Mouse (Mus musculus): ENCODE results near the gene Igfn1.

Igfn1 gene

GRCm38 (mm10) chr1:135929876-135930275, 76.3 kb downstream of the Igfn1 start:
- DNase-seq (ENCODE audit: low spot score): no peak

- DNase-seq (ENCODE audit: low spot score): no peak
Observed at GRCm38 (mm10) chr1:135925848-135926247, 80.3 kb downstream of the Igfn1 start.

GRCm38 (mm10) chr1:135924377-135924994, 81.7 kb downstream of the Igfn1 start:
- DNase-seq (ENCODE audit: low spot score): no peak

- no peak for DNase-seq (ENCODE audit: low spot score)
Observed at GRCm38 (mm10) chr1:135923229-135923628, 82.9 kb downstream of the Igfn1 start.

- DNase-seq (ENCODE audit: low spot score): no peak
Observed at GRCm38 (mm10) chr1:135918644-135919407, 87.3 kb downstream of the Igfn1 start, which contains the start of gene Pkp1. TSS of gene Pkp1 (minus strand) at chr1:135919207.

- DNase-seq (ENCODE audit: low spot score): no peak
Observed at GRCm38 (mm10) chr1:135917206-135917605, 88.9 kb downstream of the Igfn1 start.

- no peak for DNase-seq (ENCODE audit: low spot score)
Observed at GRCm38 (mm10) chr1:135916486-135917058, 89.6 kb downstream of the Igfn1 start.

- DNase-seq (ENCODE audit: low spot score): no peak
Observed at GRCm38 (mm10) chr1:135913657-135914056, 92.5 kb downstream of the Igfn1 start.

GRCm38 (mm10) chr1:135909381-135909780, 96.8 kb downstream of the Igfn1 start:
- no peak for DNase-seq (ENCODE audit: low spot score)

- no peak for DNase-seq (ENCODE audit: low spot score)
Observed at GRCm38 (mm10) chr1:135906736-135907135, 99.4 kb downstream of the Igfn1 start.
